Mouse (Mus musculus) thymus, postnatal 10 days (tissue): ENCODE measurements at regions not wholly inside any gene's neighbourhood (a gene's known extent, or its start where the extent isn't known, plus 50 kb on each side); places are given as distances from the start of the nearest gene placed in this dataset.

Source experiments
- DNase-seq, 2 experiments: peaks; one replicate each; pipeline ENCODE4 v3.0.0; 2021; ENCODE audit warnings: low spot score in 2 of 2

DNA sequence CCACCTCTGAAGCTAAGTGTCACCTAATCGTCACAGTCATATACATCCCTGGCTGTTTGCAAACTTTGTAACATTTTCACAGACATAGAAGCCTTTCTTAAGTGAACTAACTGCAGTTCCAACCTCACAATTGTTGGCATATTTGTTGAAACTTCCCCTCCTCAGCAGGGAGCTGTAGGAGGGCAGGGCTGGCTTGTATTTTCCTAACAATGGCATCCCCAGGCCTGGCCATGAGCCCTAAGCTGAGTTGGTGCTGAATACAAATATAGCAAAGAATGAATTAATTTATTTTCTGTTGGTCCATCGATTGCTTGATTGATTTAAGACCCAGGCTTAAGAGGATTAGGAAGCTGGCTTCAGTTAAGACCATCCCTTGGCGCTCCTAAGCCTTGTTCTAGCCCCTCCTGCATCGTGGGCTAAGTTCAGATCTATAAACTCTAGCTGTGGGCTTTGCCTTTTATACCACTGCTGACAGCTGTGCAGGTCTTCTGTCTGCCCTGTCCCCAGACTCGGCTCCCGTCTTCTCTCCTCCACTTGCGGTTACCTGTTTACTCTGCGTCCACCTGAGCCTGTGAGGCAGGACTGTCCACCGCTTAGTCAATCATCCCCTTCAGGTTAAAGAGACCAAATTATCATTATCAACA lies 269.8 kb downstream of the Hlx start:
- no peak for DNase-seq

DNA sequence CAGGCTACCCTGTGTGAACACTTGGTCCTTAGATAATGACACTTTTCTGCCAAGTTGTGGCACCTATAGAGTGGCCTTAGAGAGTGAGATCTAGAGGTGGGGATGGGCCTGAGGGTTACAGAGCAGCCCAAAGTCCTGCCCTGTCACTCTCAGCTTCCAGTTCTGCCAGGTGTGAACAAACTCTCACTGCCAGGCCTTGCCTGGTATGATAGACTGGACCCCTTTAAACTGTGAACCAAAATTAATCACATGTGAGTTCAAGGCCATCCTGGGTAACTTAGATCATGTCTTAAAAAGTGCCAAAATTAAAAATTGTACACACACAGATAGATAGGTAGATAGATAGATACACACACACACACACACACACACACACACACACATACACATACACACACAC lies 271.0 kb downstream of the Hlx start:
- DNase-seq, result no peak

DNA sequence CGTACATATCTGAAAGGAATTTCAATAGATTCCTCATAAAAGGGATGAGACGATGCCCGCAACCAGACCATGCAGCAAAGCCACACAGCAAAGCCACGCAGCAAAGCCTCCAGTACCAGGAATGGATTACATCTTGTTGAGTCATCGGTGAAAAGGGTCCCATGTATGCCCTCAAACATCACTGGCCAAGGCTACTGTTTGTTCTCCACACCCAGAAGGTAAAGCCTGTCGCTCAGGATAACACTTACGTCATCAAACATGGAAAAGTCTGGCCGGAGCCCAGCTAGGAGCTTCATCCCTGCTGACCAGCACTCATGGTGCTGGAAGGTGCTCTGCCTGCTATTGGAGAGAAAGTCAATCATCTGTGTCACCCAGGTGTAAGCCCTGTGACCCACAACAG lies 275.7 kb downstream of the Hlx start:
- DNase-seq, result no peak

DNA sequence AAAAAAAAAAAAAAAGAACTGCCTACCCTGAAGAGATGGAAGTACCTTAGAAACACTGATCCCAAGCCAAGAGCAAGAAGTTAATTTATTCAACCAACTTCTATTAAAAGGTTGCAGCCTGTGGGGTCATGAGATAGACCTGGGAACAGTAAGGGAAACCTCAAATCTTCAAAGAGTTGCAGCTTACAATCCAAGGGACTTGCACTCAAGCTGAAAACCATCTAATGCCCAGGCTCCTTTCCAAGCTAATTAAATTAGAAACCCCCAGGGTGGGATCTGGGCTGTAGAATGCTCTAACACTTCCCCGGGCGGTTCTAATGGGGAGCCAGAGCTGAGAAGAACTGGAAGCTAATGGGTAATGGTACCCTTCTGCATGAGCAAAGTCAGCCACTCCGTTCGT lies 278.0 kb downstream of the Hlx start:
- DNase-seq, result no peak

DNA sequence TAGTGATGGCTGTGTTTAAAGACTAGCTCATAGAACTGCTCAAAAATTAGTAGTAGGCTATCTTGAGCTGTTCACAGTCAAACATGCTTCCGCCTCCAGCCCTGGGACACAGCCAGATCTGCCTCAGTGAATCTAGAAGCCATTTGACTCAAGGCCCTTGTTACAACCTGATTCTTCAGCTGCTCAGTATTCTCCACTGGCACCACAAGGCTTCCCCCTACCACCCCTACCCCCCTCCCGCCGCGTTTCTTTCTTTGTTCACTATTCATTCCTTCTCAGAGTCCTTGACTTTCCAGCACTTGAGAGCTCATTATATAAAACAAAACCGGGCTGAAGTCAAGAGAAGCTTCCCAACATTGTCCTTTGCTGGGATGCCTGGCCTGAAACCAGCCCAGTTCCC lies 278.7 kb downstream of the Hlx start:
- DNase-seq, result no peak

DNA sequence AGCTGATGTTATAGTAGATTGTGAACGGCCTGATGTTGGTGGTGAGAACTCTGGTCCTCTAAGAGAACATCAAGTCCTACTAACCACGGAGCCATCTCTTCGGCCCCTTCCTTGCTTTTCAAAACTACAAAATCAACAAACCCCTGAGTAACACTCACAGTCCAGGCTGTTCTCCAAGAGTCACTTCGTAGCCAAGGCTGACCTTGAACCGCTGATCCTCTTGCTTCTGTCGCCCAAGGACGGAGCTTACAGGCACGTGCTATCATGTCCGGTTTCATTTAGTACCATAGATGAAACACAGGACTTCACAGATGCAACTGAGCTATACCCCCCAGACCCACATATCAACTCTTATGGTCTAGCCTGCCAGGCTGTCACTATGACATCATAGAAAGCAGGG lies 279.4 kb downstream of the Hlx start:
- no peak for DNase-seq

DNA sequence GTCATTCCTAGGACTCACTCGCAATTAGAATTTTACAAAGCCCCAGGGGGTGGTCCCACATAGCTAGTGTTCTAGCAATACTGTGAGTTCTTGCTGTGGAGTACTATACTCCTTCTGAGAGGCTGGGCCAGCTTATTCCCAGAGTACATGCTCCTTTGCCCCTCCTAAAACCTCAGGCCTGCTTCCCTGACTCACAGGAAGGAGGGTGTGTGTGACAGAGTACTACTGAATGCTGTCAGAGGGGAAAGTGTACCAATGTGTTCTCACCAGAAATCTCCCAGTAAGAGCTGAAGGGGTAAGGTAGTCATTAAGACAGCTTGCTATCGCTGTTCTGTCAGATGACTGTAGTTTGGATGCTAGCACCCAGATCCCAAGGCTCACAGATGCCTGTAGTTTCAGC lies 280.7 kb downstream of the Hlx start:
- no peak for DNase-seq

DNA sequence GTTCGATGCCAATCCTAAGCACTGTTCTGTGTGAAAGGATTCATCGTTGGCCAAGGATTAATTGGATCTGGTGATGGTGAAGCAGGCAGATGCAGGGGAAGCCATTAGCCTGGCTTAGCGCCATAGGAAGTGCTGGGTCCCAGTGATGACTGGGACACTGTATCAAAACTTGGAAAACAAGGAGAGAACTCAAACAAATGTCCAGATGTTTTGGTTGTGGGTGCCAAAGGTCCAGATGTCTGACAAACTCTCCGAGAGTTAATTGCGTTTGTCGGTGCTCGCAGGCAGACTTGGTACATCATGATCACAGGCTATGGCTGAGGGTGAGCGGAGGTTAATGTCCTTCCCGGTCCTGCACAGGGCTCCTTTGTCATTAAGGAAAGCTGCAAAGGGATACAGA lies 283.4 kb downstream of the Hlx start:
- DNase-seq, result no peak

DNA sequence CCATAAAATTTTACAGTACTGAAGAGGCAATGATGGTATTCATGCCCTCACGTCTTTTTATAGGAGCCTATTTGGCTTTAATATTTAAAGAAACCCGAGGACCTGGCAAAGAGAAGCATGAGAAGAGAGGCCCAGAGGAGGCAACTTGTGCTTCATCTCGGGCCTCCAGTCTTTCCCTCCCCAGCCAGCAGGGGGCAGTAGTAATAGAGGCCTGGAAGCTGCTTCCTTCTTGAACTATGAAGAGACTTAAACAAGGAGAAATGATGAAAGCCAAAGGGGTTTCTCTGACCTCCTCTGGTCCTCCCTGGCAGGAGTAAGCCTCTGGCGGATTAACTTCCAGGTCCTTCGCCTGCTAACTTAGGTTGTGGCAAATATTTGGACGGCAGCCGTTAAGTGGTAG lies 284.5 kb downstream of the Hlx start:
- DNase-seq, result peak; percentile 60 to 85

DNA sequence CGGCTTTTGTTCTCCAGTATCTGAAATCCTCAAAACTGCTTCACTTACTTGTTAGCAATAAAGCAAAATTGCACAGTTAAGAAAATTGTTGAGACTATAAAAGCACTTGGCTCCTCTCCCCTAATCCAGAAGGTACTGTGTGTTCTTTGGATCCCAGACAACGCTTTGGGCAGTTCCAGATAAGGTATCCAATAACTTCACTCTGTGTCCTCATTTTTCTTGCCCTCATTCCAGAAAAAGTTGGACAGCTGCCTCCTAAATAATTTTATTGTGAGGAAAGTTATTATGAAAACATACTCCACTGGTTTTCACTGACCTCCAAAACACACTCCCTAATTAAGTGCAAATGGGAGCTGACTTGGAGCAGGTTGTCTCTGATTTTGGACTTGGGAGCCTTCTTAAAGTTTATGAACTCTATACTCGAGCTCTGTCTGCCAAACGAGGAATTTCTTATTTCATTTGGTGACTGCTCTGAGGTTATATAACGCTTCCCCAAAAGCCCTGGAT lies 285.2 kb downstream of the Hlx start:
- DNase-seq, result no peak

DNA sequence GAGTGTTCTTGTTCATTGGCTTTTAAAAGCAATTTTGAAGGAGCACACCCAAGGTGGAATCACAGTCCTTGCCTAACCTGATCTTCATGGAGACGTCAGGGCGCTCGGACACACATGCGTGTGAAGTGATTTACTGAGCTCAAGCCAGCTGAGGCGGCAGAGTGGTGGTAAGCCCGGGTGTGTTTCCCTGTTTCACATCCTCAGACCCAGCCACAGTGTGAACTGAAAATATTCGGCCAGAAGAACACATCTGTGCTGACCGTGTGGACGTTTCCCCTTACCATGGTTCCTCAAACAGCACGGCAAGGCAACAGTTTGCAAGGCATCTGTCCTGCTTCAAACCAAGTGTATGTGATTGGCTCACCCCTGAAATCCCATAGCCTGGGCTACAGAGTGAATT lies 288.2 kb downstream of the Hlx start:
- DNase-seq, result no peak

DNA sequence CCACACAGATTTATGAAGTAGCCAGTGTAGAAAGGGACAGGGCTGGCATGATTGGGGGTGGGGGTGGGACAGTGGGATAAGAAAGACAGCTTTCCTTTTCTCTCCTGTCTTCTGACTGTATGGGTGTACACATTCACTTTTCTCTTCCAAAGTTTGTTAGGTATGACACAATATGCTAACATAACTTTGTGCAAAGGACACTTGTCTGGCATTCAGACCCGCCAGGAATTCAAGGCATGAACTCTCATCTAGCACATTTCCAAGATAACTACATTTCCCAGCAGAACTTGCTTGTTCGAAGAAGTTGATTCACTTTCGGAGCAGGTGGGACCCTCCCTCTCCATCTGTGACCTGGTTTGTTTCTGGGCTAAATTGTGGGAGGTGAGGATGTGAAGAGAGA lies 289.7 kb downstream of the Hlx start:
- no peak for DNase-seq

DNA sequence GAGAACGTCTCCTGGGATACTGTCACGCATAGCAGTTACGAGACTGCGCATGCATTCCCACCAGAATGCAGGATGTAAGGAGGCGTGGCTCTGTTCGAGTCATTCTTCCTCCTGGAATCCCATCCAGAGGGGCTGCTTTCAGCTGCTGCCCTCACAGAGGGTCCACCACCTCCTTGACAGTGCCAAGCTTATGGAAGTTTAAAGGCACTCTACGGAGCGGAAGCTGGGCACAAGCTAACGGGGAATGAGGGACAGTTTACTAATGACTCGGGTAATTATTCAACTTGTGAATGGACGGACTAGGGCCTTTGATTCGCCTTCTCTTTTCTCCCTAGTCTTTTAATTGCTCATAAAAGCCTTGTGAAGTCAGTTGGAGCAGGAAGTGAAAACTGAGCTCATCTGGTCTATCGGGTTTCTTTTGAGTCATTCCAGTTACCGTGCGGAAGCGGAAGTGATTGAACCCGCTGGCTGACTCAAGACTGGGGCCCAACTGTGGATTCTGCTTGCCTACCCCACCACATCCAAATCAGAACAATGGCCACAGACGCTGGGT lies 291.3 kb downstream of the Hlx start:
- peak; percentile 32 to 41 for DNase-seq

DNA sequence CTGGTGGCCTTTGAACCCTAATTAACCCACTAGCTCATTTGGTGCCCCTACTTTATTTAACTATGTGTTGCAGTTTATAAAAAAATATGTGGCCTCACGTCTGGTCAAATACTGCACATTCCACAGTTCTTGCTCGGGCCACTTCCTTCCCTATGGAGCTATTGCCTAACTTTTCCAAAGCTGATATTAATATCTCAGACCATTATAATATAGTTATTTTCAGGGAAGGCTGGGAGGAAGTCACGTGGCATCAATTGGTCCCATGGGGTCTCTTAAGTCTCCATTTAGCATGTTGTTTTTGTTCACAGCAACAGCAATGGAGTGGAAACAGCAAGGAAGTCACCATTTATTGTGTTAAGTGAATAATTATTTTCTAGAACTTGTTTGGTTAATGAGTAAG lies 292.9 kb downstream of the Hlx start:
- DNase-seq, result no peak

DNA sequence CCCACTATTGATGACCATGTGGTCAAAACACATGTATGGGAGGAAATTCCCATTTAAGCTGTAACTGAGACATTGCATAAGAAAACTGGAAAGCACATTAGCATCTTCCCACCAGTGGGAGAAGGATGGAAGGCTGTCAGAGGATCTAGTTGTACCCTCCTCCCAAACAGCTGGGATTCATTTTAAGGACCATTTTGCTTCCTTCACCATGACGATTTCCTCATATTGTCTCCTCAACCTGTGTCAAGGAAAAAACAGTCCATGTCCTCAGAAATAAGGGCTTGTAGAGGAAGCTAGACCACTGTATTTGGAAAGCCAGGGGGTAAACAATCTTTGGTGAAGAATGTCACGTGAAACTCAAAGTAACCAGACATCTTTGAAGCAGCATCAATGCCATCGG lies 296.0 kb downstream of the Hlx start:
- DNase-seq, result no peak

DNA sequence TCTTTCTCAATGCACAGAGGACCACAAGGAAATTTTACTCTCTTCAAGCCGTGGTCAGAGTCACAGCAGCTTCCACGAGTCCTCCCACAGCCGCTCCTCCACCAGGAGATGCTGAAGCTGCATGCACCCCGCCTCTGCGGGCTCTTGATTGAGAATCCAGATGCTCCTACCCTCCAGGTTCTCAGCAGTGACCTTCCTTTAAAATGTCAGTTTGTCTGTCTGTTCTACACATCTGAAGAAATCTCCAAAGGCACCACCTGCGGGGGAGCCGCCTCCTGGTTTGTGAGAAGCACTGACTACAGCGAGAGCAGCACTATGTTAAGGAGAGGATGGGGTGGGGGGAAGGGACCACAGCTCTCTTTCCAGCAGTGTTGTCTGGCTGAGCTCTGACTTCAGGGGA lies 303.8 kb downstream of the Hlx start:
- DNase-seq, result no peak

DNA sequence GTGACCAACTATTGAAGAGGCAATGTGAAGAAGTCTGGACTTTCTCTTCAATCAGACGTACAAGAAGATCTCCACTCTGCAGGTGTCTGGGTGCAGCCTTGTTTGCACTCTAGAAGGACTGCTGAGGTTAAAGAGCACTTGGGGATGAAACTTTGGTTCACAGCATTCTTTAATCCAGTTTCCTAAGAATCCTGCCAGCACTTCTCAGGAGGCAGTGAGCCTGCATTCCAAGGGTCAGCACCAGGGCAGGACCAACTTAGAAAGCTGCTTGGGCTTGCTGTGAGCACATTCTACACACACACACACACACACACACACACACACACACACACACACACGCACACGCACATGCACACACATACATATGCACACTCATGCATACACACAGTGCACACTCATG lies 304.4 kb downstream of the Hlx start:
- no peak for DNase-seq

DNA sequence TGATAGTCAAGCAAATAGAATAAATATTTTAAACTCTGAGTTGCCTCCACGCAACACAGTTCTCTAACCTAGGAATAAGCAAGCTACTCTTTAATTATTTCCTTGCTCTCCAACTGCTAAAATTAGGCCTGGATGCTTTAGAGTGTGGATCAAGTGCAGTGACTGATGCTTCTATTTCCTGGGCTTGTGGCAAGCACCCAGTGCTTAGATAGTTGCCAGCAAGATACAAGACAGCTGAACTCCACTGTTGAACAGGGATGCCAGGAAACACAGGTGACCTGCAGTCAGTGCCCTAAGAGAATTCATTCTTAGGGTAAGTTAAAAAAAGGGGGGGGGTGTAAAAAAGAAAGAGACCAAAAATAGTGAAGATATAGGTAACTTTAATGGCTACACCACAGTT lies 306.7 kb downstream of the Hlx start:
- DNase-seq, result no peak

DNA sequence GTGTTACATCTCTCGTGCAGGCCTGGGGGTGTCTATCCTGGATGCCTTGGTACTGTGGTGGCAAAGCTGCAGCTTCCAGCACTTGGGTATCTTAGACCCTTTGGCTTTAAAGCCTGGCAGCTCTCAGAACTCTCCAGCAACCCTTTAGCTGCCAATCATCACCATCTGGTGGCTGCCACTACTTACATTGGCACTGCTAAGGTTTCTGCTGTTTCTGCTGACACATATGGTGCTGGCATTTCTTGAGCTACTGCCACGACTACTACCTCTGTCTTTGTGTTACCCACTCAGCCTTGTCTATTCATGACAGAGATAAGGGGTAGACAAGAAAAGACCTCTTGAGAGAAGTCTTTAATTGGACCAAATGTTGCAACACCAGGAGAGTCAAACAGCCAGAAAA lies 308.4 kb downstream of the Hlx start:
- DNase-seq, result no peak

DNA sequence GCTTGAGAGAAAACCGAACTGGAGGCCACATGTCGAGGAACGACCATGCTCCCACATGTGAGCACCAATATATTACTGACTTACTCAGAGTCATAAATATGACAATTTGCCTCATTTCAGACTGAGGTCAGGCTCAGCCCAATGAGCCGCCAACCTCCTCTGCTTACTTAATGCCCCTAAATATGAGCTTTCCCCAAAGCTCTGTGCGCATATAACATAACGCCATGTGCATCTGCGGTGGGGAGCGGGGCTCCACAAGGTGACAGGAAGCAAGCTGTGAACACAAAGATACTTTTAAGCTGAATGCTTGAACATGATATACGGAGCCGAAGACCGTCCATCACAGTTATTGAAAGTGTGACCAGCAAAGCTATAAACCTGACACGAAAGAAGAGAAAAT lies 319.8 kb downstream of the Hlx start:
- DNase-seq, result peak; percentile 27 to 38

DNA sequence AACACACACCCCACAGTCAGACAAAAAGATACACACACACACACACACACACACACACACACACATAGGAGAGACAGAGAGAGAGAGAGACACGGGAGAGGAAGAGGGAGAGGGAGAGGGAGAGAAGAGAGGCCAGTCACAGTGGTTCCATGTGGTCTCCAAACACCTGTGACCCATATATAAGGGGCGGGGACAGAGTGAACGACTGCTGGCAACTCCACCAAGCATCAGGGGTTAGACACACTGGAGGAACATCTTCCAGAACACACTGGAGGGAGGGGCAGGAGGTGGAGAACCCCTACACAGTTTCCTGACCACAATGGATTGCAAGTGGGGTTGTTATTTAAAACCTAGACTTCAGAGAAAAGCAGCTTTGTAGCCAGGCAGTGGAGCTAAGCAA lies 321.4 kb downstream of the Hlx start:
- peak; percentile 72 to 81 for DNase-seq

DNA sequence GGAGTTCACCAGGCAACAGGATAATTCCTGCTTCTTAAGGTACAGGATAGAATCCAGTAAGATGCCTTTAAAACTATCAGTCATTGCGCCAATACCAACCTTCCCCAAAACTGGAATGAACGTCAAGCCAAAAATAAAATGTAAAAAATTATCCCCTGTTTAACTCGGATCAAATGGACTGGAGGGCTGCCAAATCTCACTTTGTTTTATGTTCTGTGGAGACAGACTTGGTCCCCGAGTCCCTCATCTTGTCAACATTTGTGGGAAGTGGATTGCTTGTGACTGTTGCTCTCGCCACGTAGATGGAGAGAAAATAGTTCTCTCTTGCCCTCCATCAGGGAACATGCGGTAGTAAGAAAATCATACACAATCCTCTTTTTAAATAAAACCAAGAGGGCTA lies 322.4 kb downstream of the Hlx start:
- no peak for DNase-seq

DNA sequence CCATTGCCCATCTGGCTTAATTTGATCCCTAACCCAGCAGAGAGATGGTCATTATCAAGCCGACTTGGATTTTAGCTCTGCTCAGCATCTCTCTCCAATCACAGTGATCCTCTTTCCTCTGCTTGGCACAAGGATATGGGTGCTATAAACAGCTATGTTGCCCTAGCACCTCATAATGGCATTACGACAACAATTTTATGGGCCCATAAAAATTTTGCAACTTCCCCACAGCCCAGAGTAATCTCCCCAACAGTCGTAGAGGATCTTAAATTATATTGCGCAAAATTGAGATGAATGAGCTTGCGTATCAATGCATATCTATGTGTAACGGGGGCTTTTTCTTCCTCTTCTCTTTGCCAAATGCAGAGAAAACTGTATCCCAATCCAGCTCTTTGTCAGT lies 329.4 kb downstream of the Hlx start:
- DNase-seq, result no peak

DNA sequence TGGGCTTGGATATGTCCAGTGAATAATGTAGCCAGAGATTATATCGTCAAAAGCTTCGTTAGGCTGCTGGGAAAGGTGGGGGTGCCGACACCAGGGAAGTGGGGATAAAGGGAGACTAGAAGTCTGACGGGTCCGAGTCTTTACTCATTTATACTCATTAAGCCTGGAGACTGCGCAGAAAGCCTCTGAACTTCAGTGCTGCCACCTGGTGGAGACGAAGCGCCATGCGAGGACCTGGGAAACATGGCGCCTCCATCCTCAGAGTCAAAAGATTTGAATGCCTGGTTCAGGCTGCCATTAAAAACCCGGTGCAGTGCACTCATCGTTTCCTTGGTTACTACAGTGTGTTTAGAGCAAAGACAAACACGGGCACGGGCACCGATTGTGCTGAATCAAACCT lies 337.2 kb downstream of the Hlx start:
- DNase-seq, result peak; percentile 31 to 67
